Mouse (Mus musculus): ENCODE data around the gene Spin2d.
"Not testable (repeated sequence)": the region's sequence is repeated elsewhere in the genome, so short reads cannot be mapped to it uniquely, and the experiment has no call there.

DNA sequence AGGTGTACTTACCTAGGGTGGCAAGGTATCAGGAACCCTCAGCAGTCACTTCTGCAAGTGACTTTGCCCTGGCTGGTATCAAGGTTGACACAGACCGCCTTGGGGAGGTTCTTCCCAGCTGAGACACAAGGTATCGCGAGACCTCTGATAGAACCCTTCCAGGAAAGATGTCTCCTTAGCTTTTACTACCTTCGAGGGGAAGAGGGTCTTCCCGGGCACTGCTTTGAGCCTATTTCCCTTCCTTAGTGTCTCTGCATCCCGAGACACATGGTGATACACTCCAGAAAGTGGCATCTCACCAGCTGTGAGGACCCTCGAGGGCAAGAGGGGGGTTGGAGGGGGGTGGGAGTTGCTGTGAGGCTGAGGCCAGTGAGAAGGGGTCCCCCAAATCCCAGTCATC lies 27.4 kb downstream of the Spin2d start, which contains the start of gene DXBay18:
- TF ChIP-seq CTCF (IDR thresholded peaks at IDR 0.05; ENCODE audit: control insufficient read depth, insufficient read depth, insufficient read length); USF1 (IDR thresholded peaks at IDR 0.05; ENCODE audit: low read depth); MYOD1 (IDR thresholded peaks at IDR 0.05; ENCODE audit: control insufficient read depth, insufficient read length, low read depth): not testable (repeated sequence)

Data from C2C12 (cell line).